Mouse (Mus musculus): ENCODE data around the gene Prr14l.

GRCm38 (mm10) chr5:32784726-32785125 lies 69.3 kb downstream of the Prr14l start:
- no peak for TF ChIP-seq CTCF (IDR thresholded peaks at IDR 0.05; ENCODE audit: control insufficient read depth, insufficient read depth, low read length)
- no peak for TF ChIP-seq POLR2A (IDR thresholded peaks at IDR 0.05; ENCODE audit: borderline replicate concordance, control insufficient read depth, low read depth, low read length)
